ENCODE assay signal across 11 mouse cellular contexts in genomic region chr6:108321653-108322052, GRCm38 (mm10).
DNase-seq lines count a peak whose midpoint lies in the region; ATAC-seq and TF ChIP-seq lines count a peak whose summit lies in the region.
"Had no signal": no experiment of that assay in that cellular context is flagged by ENCODE, and none has a peak within 500 bp of the region (broad histone marks: within the 10 kb centered on the region; RNA-seq: fewer than 3 reads in every experiment).

No protein-coding gene starts in this region.

- no peaks in the 10 kb centered on the region for H3K27me3 ChIP-seq in intestine, embryonic 15.5 days (replicated peaks)
- no peaks in the 10 kb centered on the region for H3K27me3 ChIP-seq in intestine, postnatal 0 days (replicated peaks; ENCODE audit: control insufficient read depth, insufficient read depth, low read length)
- H3K27me3 ChIP-seq in lung, postnatal 0 days (replicated peaks; ENCODE audit: insufficient read depth, low read length), result no peaks in the 10 kb centered on the region
- H3K27me3 ChIP-seq in forebrain, embryonic 16.5 days (replicated peaks; ENCODE audit: control insufficient read depth, insufficient read depth, low read length), result no peaks in the 10 kb centered on the region
- H3K27me3 ChIP-seq in stomach, embryonic 16.5 days (ENCODE audit: control insufficient read depth, insufficient read depth, low read length), result no peaks in the 10 kb centered on the region
- H3K27me3 ChIP-seq: heart, embryonic 15.5 days had no signal

- no peak overlapping the region for H3K4me2 ChIP-seq in intestine, embryonic 15.5 days (replicated peaks)
- H3K4me2 ChIP-seq in intestine, postnatal 0 days (replicated peaks; ENCODE audit: low read depth), result no peak overlapping the region
- H3K4me2 ChIP-seq in lung, postnatal 0 days (replicated peaks; ENCODE audit: low read depth, low read length), result no peak overlapping the region
- H3K4me2 ChIP-seq in forebrain, embryonic 16.5 days (ENCODE audit: low read length), result no peak overlapping the region
- H3K4me2 ChIP-seq in stomach, embryonic 16.5 days (ENCODE audit: low read depth, low read length), result no peak overlapping the region
- H3K4me2 ChIP-seq: heart, embryonic 15.5 days had no signal

- 0 out of 2 replicates have a peak, but pooled peaks have one; percentile 17 for ATAC-seq in intestine, embryonic 15.5 days
- ATAC-seq in intestine, postnatal 0 days, result no peak
- peak; percentile 76 for ATAC-seq in lung, postnatal 0 days
- ATAC-seq in forebrain, embryonic 16.5 days, result peak; percentile 86
- ATAC-seq in stomach, embryonic 16.5 days (ENCODE audit: insufficient read depth, low FRiP score), result 0 out of 2 replicates have a peak, but pooled peaks have one; percentile 21

- H3K4me3 ChIP-seq in intestine, embryonic 15.5 days (replicated peaks), result no peak overlapping the region
- no peak overlapping the region for H3K4me3 ChIP-seq in intestine, postnatal 0 days (ENCODE audit: low read depth, low read length)
- no peak overlapping the region for H3K4me3 ChIP-seq in lung, postnatal 0 days (ENCODE audit: low read depth, low read length)
- H3K4me3 ChIP-seq in forebrain, embryonic 16.5 days (replicated peaks; ENCODE audit: low read length), result no peak overlapping the region
- no peak overlapping the region for H3K4me3 ChIP-seq in stomach, embryonic 16.5 days (replicated peaks; ENCODE audit: low read length)
- H3K4me3 ChIP-seq: embryonic facial prominence, embryonic 10.5 days; heart, embryonic 15.5 days had no signal

- DNase-seq in lung, postnatal 0 days (ENCODE audit: low spot score), result peak; percentile 42
- no peak for DNase-seq in lung, postnatal 36 days
- no peak for DNase-seq in spleen, postnatal 10 days (ENCODE audit: low spot score in 2 of 2)
- no peak for DNase-seq in adrenal gland, postnatal 14 days
- DNase-seq: lung, postnatal 10 days had no signal

- no peaks in the 10 kb centered on the region for H3K9me3 ChIP-seq in intestine, embryonic 15.5 days
- H3K9me3 ChIP-seq in intestine, postnatal 0 days (ENCODE audit: control insufficient read depth), result no peaks in the 10 kb centered on the region
- H3K9me3 ChIP-seq in lung, postnatal 0 days (ENCODE audit: low read length), result no peaks in the 10 kb centered on the region
- no peaks in the 10 kb centered on the region for H3K9me3 ChIP-seq in forebrain, embryonic 16.5 days (ENCODE audit: control insufficient read depth, low read length)
- no peaks in the 10 kb centered on the region for H3K9me3 ChIP-seq in stomach, embryonic 16.5 days (replicated peaks; ENCODE audit: control insufficient read depth, low read length)
- H3K9me3 ChIP-seq: embryonic facial prominence, embryonic 10.5 days; heart, embryonic 15.5 days had no signal

- no peaks in the 10 kb centered on the region for H3K36me3 ChIP-seq in intestine, embryonic 15.5 days
- no peaks in the 10 kb centered on the region for H3K36me3 ChIP-seq in intestine, postnatal 0 days (ENCODE audit: control insufficient read depth, insufficient read depth)
- no peaks in the 10 kb centered on the region for H3K36me3 ChIP-seq in lung, postnatal 0 days (ENCODE audit: insufficient read depth, low read length)
- no peaks in the 10 kb centered on the region for H3K36me3 ChIP-seq in forebrain, embryonic 16.5 days (ENCODE audit: control insufficient read depth, insufficient read depth)
- H3K36me3 ChIP-seq in stomach, embryonic 16.5 days (ENCODE audit: control insufficient read depth, insufficient read depth, low read length), result no peaks in the 10 kb centered on the region
- H3K36me3 ChIP-seq: embryonic facial prominence, embryonic 10.5 days; heart, embryonic 15.5 days had no signal

- TF ChIP-seq EP300 in lung, postnatal 0 days (IDR thresholded peaks at IDR 0.05), result no peak

- no peak overlapping the region for H3K9ac ChIP-seq in intestine, embryonic 15.5 days
- H3K9ac ChIP-seq in intestine, postnatal 0 days (ENCODE audit: low read depth, low read length), result no peak overlapping the region
- H3K9ac ChIP-seq in lung, postnatal 0 days (replicated peaks; ENCODE audit: low read depth), result no peak overlapping the region
- H3K9ac ChIP-seq in forebrain, embryonic 16.5 days (replicated peaks; ENCODE audit: low read depth, low read length), result no peak overlapping the region
- no peak overlapping the region for H3K9ac ChIP-seq in stomach, embryonic 16.5 days (ENCODE audit: low read length)
- H3K9ac ChIP-seq: heart, embryonic 15.5 days had no signal

- H3K27ac ChIP-seq in intestine, embryonic 15.5 days, result no peak overlapping the region
- no peak overlapping the region for H3K27ac ChIP-seq in intestine, postnatal 0 days (ENCODE audit: low read depth, low read length)
- H3K27ac ChIP-seq in lung, postnatal 0 days (ENCODE audit: low read length), result no peak overlapping the region
- H3K27ac ChIP-seq in forebrain, embryonic 16.5 days (ENCODE audit: low read length), result peak overlapping the region; percentile 31; the same call in 1 of the 2 replicates
- H3K27ac ChIP-seq in stomach, embryonic 16.5 days (ENCODE audit: low read length), result no peak overlapping the region
- H3K27ac ChIP-seq: embryonic facial prominence, embryonic 10.5 days; heart, embryonic 15.5 days had no signal

- no peaks in the 10 kb centered on the region for H3K4me1 ChIP-seq in intestine, embryonic 15.5 days (replicated peaks)
- no peaks in the 10 kb centered on the region for H3K4me1 ChIP-seq in intestine, postnatal 0 days (replicated peaks; ENCODE audit: control insufficient read depth, insufficient read depth, low read length)
- 0 out of 2 replicates have a peak, but pooled peaks cover 1% of the 10 kb centered on the region for H3K4me1 ChIP-seq in lung, postnatal 0 days (ENCODE audit: insufficient read depth, low read depth, low read length)
- H3K4me1 ChIP-seq in forebrain, embryonic 16.5 days (replicated peaks; ENCODE audit: control insufficient read depth, insufficient read depth, low read length), result peaks cover 6% of the 10 kb centered on the region; the same call in 1 of the 2 replicates
- H3K4me1 ChIP-seq in stomach, embryonic 16.5 days (ENCODE audit: control insufficient read depth, insufficient read depth, low read length), result no peaks in the 10 kb centered on the region

- WGBS in intestine, embryonic 15.5 days, result 59% methylated on average over 2 of the region's 2 CpGs
- 68% methylated on average over 2 of the region's 2 CpGs for WGBS in intestine, postnatal 0 days
- 80% methylated on average over 2 of the region's 2 CpGs for WGBS in lung, postnatal 0 days
- WGBS in forebrain, embryonic 16.5 days, result 74% methylated on average over 2 of the region's 2 CpGs
- WGBS in stomach, embryonic 16.5 days, result 44% methylated on average over 2 of the region's 2 CpGs

- no peak for TF ChIP-seq CTCF in intestine, postnatal 0 days (IDR thresholded peaks at IDR 0.05; ENCODE audit: low read depth)
- TF ChIP-seq CTCF in lung, postnatal 0 days (IDR thresholded peaks at IDR 0.05), result no peak
